Mouse (Mus musculus): Measurements from ENCODE around the gene Tsfm.

DNA sequence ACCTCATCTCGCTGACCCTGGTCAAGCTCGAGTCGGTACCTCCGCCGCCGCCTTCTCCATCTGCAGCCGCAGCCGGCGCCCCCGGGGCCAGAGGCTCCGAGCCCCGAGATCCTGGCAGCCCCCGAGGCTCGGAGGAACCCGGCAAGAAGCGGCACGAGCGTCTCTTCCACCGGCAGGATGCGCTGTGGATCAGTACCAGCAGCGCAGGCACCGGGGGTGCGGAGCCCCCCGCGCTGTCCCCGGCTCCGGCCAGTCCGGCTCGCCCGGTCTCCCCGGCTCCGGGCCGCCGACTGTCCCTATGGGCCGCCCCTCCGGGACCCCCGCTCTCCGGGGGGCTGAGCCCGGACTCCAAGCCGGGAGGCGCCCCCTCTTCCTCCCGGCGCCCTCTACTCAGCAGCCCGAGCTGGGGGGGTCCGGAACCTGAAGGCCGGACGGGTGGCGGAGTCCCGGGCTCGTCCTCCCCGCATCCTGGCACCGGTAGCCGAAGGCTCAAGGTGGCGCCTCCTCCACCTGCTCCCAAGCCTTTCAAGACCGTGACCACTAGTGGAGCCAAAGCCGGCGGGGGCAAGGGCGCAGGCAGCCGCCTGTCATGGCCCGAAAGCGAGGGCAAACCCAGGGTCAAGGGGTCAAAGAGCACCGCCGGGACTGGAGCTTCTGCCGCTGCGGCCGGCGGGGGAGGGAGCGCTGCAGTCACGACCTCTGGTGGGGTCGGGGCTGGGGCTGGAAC is 49.2 kb upstream of the Tsfm start:
- TF ChIP-seq CTCF (IDR thresholded peaks at IDR 0.05; ENCODE audit: control insufficient read depth, insufficient read depth, insufficient replicate concordance, low read depth, low read length) (no peak), POLR2A (IDR thresholded peaks at IDR 0.05; ENCODE audit: control insufficient read depth, low read depth, low read length) (no peak)
